Mouse (Mus musculus) heart, postnatal 14 days (tissue): Measurements from ENCODE around the gene Ube2d3. TPM values are rescaled to one million over a fixed set of nuclear protein-coding genes. Genes with fewer than 3 reads are reported as not detected.

ENCODE experiments used
- DNase-seq, 2 experiments: peaks; one replicate each; pipeline ENCODE4 v3.0.0; 2021 to 2022
- intact Hi-C: fragments of 180-260 bp; cut with DNase I; formaldehyde crosslinking; loops from one replicate; pipeline ENCODE4 v1.15.1; 2025
- long read RNA-seq, 2 experiments: library from polyadenylated mRNA; stranded (forward); transcript quantifications; one replicate each; pipeline ENCODE4 v2.0.0; 2021
- total RNA-seq, 2 experiments: library from RNA; stranded (reverse); gene quantifications; 2 replicates each; pipeline ENCODE4 v1.2.3; 2021

Ube2d3 gene
- 100 to 1,000 TPM; 292 to 344 TPM for total RNA-seq
- long read RNA-seq, experiment 1, transcript Ube2d3-202 (8 exons, 2,504 nt): minor isoform, 141 of 561 reads
- long read RNA-seq, experiment 1, transcript Ube2d3-212 (8 exons, 3,833 nt): major isoform, 272 of 561 reads
- long read RNA-seq, experiment 1, transcript Ube2d3-210 (7 exons, 2,515 nt): minor isoform, 30 of 561 reads
- long read RNA-seq, experiment 1, transcript Ube2d3-201 (8 exons, 1,512 nt): minor isoform, 9 of 561 reads
- long read RNA-seq, experiment 1, partial matches to known transcripts: 5 of 561 reads
- long read RNA-seq, experiment 1, other reads (novel, unspliced or antisense): 96 of 561 reads
- long read RNA-seq, experiment 2, transcript Ube2d3-202 (8 exons, 2,504 nt): minor isoform, 91 of 414 reads
- long read RNA-seq, experiment 2, transcript Ube2d3-212 (8 exons, 3,833 nt): major isoform, 212 of 414 reads
- long read RNA-seq, experiment 2, transcript Ube2d3-210 (7 exons, 2,515 nt): minor isoform, 23 of 414 reads
- long read RNA-seq, experiment 2, partial matches to known transcripts: 6 of 414 reads
- long read RNA-seq, experiment 2, other reads (novel, unspliced or antisense): 72 of 414 reads

DNA sequence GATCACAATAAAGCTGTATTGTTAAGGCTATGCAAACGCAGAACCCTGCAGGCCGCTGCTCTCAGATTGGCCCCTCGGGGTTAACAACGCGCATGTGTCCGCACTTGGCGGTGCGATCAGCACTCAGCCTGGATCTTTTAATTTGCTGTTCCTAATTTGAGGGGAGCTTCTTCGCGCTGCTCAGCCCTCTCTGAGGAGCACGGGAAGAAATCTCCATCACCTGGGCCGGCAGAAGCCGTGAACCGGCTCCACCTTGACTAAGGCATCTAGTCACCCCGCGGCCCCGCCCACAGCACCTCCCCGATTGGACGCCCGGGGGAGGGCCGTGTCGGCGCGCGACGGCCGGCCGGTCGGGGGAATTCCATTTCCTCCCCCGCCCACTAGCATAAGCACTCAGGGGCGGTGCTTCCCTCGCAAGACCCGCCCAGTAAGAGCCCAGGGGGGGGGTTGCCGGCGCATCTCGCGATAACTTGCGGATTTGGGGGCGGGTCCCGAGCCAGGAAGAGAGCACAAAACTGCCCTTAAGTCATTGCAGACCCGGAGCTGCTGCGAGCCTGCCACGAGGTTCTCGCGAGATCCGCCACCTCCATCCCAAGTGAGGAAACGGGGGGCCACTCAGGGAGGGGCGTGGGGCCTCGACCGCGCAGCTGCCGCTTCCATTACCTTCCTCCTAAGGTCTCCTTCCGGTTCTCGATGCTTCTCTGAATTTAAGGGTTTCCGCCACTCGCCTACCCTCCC is at the start of gene Ube2d3:
Gene Ube2d3, plus strand, starts transcription at position 392 of the 738 bp plus-strand sequence.
- intact Hi-C loops: loop anchor here (2.0 to 5.0 kb wide), 3 partner anchors 15 to 254 kb away; partner anchors contain the start of genes Cisd2 and Nfkb1
- peak; percentile 98 to 99 for DNase-seq

- peak in 1 of 2 experiments; percentile 29 for DNase-seq
- intact Hi-C loops: no loop called here
Observed at GRCm38 (mm10) chr3:135393186-135393585, 44.8 kb upstream of the Ube2d3 start.

DNA sequence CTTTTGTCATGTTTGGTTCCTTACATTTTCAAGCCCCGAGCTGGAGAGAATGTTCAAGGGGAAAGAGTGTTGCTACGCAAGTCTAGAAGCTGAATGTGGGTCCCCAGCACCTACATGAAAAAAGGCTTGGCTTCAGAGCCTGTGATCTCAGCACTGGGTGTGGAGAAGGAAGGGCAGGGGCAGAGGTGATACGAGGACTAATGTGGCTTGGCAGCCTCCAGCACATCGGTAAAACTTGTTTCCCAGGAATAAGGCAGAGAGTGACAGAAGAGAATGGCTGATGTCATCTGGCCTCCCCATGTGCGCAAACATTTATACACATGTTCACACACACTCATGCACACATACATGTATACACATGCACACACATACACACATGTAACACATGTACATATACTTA is 42.9 kb upstream of the Ube2d3 start:
- DNase-seq: no peak
- intact Hi-C loops: no loop called here

DNA sequence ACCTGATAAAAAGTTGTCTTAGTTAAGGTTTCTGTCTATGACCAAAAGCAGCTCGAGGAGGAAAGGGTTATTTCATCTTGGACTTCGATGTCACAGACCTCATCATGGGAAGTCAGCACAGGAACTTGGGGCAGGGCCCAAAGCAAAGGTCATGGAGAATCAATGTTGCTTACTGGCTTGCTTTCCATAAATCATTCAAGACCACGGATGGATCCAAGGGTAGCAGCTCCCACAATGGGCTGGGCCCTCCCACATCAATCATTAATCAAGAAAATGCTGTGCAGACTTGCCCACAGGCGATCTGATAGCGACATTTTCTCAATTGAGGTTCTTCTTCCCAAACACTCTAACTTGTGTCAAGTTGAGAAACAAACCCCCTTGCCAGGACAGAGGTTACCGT is 41.9 kb upstream of the Ube2d3 start:
- intact Hi-C loops: no loop called here

GRCm38 (mm10) chr3:135397112-135397511 is 40.8 kb upstream of the Ube2d3 start:
- no peak for DNase-seq
- intact Hi-C loops: no loop called here

More for the DNA sequence above, 41.9 kb upstream of the Ube2d3 start:
- DNase-seq: no peak

DNA sequence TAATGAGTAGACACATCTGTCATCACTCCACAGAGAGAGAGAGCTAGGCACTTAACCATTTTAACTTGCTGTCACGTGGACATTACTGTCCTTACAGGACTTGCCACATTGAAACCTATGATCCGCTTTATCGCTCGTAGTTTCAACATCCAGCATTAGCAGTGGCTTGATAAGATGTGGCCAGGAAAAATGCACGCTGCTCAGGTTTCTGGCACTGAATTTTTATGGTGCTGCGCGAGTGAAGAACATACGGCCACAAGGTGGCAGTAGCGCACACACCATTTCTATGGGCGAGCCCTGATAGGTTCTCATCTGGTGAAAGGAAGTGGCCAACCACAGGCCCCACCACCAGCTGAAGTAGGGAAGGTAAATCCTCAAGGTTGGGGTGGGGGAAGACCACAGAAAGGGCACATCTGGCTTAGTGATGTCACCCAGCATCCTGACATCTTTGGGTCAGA is 35.7 kb upstream of the Ube2d3 start:
- intact Hi-C loops: loop anchor here (2.0 to 5.0 kb wide), 6 partner anchors 35 to 329 kb away; partner anchors contain the start of gene Ube2d3
- peak; percentile 90 to 94 for DNase-seq

DNA sequence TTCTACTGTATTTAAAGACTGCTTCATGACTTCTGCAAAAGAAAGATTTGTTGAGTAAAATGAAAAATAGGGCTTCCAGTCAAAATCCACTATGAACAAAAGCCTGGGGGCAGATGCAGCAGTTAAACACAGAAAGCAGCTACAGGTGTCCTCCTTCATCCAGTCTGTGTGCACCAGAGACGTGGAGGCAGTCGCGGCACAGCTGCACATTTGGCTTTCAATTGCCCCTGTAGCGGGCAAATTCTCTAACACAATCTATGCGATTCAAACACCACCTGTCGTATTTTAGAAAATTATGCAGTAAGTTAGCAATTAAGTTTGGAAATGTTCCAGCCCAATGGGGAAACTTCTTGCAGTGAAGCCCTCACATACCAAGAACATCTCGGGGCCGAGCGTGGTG is 34.7 kb upstream of the Ube2d3 start:
- no peak for DNase-seq
- intact Hi-C loops: loop anchor here (2.0 to 5.0 kb wide), 6 partner anchors 34 to 328 kb away; partner anchors contain the start of gene Ube2d3

- intact Hi-C loops: loop anchor here (2.0 to 5.0 kb wide), 6 partner anchors 33 to 327 kb away; partner anchors contain the start of gene Ube2d3
- DNase-seq: no peak
Observed at GRCm38 (mm10) chr3:135403856-135404255, 34.1 kb upstream of the Ube2d3 start.

DNA sequence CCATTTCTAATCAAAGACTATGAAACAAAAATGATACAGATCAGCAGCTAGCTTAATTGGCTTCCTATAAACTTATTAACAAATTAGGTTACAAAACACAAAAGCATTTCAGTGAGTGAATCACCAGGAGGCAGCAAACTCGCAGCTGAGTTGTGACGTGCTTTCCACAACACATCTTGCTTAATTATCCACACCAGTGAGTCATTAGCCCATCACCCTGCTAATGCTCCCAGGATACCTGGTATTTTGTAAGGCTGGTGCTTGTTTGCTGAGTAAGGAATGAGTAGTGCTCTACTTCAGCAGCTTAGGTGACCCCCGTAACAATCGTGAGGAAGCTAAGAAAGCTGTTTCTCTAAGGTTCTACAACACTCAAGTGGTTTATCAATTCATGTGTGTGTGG is 33.4 kb upstream of the Ube2d3 start:
- intact Hi-C loops: loop anchor here (5.0 kb wide), 3 partner anchors 33 to 128 kb away; partner anchors contain the start of gene Ube2d3

GRCm38 (mm10) chr3:135407351-135407750 is 30.6 kb upstream of the Ube2d3 start:
- DNase-seq: no peak
- intact Hi-C loops: no loop called here

More for the DNA sequence above, 33.4 kb upstream of the Ube2d3 start:
- no peak for DNase-seq

DNA sequence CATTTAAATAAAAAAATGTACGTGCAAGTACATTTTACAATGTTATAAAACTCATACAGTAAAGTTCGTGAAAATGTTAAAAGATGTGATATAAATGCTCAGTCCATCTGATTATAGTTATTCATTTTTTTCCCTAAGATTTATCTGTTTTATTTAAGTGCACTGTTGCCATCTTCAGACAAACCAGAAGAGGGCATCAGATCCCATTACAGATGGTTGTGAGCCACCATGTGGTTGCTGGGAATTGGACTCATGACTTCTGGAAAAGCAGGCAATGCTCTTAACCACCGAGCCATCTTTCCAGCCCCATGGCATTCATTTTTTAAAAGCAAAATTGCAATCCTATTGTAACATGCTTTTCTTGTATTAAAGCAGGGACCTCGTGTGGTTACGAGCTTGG is 28.7 kb upstream of the Ube2d3 start:
- no peak for DNase-seq
- intact Hi-C loops: no loop called here

- intact Hi-C loops: no loop called here
- no peak for DNase-seq
Observed at GRCm38 (mm10) chr3:135411056-135411455, 26.9 kb upstream of the Ube2d3 start.

- intact Hi-C loops: no loop called here
- DNase-seq: peak; percentile 41 to 66
Observed at GRCm38 (mm10) chr3:135411824-135412223, 26.1 kb upstream of the Ube2d3 start.

DNA sequence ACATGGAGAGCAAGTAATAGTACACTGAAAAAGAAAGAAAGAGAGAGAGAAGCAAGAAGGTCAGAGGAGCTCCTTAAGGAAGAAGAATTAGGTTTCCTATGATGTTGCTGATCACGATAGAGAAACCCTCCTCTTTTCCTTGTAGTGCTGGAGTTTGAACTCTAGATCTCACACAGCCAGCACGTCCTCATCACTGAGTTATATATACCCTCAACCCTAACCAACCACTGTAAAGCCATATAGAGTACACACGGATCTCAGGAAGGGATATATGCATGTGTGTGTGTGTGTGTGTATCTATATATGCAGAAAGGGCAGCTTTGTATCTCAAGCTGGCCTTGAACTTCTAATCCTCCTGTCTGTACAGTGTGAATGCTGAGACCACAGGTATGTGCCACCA is 20.7 kb upstream of the Ube2d3 start:
- no peak for DNase-seq
- intact Hi-C loops: no loop called here

DNA sequence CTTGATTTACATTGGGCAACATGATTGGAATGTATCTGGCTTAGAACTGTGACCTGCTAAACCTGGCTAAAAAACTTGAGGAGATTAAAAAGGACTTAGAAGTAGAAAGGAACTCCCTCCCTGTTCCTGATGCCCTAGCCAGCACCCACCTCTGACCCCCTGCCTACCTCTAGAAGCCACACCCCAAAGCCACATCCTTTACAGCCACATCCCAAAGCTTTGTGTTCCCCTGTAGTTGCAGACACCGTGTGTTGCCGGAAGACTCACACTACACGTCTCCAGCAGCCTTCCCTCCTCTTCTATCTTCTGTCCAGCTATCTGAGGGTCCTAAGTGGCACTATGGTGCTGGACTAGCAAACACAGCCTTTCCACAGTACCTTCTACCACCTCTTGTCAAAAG is 20.1 kb upstream of the Ube2d3 start:
- intact Hi-C loops: no loop called here
- no peak for DNase-seq

DNA sequence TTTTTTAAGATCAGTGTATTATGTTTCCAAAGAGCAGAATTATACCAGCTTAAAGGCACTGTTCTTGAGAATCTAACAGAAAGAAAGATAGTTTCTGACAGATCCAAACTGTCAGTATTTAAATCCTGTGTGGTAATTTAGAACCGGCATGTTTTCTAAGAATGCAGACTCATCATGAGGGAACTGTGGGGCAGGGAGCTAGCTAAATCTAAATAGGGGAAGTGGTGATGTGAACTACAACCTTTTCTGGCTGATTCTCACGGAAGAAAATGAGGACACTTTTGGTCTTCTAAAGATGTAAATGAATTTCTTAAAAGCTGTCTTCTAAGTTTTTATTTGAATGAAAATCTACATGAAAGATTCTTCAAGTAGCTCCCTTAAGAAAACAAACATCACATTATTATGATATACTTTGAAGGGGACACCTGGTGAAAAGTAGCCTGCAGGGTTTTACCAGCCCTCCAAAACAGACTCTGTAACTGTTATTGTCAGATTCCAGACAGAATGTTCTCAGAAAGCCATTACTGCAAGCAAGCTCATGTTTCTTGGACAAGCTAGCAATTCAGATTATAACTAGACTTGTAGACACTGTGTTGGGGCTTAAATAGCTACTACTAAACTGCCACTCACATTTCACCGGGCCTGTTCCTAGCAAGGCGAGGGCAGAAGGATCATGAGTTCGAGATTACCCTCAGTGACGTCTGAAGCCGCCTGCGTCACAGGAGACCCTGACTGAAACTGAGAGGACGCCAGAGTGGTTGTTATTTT is 17.2 kb upstream of the Ube2d3 start:
- intact Hi-C loops: no loop called here
- no peak for DNase-seq

DNA sequence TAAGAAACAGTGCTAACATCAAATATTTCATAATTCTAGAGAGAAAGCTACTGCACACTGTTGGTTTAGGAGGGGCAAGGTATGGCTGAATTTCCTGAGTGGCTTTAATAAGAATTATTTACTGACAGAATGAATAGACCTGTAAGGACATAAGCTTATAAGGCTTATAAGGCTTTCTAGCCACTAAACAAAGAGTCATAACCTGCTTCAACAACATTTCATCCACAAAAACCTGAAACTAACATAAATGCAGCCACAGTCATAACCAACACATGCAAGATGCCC is 16.7 kb upstream of the Ube2d3 start:
- DNase-seq: no peak
- intact Hi-C loops: no loop called here

GRCm38 (mm10) chr3:135422232-135422855 is 15.6 kb upstream of the Ube2d3 start:
- intact Hi-C loops: loop anchor here (2.0 kb wide), 1 partner anchor 16 kb away; the partner anchor contains the start of gene Ube2d3
- no peak for DNase-seq

- intact Hi-C loops: loop anchor here (2.0 kb wide), 1 partner anchor 16 kb away; the partner anchor contains the start of gene Ube2d3
- DNase-seq: peak; percentile 88 to 92
Observed at GRCm38 (mm10) chr3:135422856-135423607, 14.9 kb upstream of the Ube2d3 start.
